Mouse (Mus musculus) thymus, adult 2 months (tissue): ENCODE results near the gene Deaf1. TPM values are rescaled to one million over a fixed set of nuclear protein-coding genes. Genes with fewer than 3 reads are reported as not detected.

Experiments
- DNase-seq: peaks from one replicate; pipeline ENCODE4 v3.0.0; 2021
- H3K27ac ChIP-seq: fragments of 200-500 bp; 2 replicates; pipeline ENCODE4 v1.5.1; 2012; ENCODE audit warnings: low read length, control low read depth; ENCODE audit not compliant: control insufficient read depth, insufficient read depth
- H3K27me3 ChIP-seq: fragments of 200-500 bp; 2 replicates; pipeline ENCODE4 v1.6.1; 2012; ENCODE audit warnings: mild to moderate bottlenecking, low read length, moderate library complexity, mixed read lengths; ENCODE audit not compliant: control insufficient read depth, insufficient read depth
- H3K36me3 ChIP-seq: fragments of 200-500 bp; 2 replicates; pipeline ENCODE4 v1.6.1; 2012; ENCODE audit warnings: mild to moderate bottlenecking, low read length, moderate library complexity; ENCODE audit not compliant: control insufficient read depth, insufficient read depth
- H3K4me1 ChIP-seq: fragments of 200-500 bp; replicated peaks from 2 replicates; pipeline ENCODE4 v1.6.1; 2012; ENCODE audit warnings: low read length; ENCODE audit not compliant: control insufficient read depth, insufficient read depth
- H3K4me3 ChIP-seq: fragments of 200-500 bp; 2 replicates; pipeline ENCODE4 v1.5.1; 2012; ENCODE audit warnings: mild to moderate bottlenecking, low read length, control low read depth, moderate library complexity; ENCODE audit not compliant: control insufficient read depth, insufficient read depth
- CTCF ChIP-seq: fragments of 200-500 bp; IDR thresholded peaks from 2 replicates; pipeline ENCODE4 v1.5.1; 2012; ENCODE audit warnings: mild to moderate bottlenecking, control low read depth, low read length, moderate library complexity, borderline replicate concordance; ENCODE audit not compliant: control insufficient read depth, poor library complexity, insufficient read depth; ENCODE audit errors: extremely low read depth
- POLR2A ChIP-seq: fragments of 200-500 bp; IDR thresholded peaks from 2 replicates; pipeline ENCODE4 v1.6.1; 2012; ENCODE audit warnings: mild to moderate bottlenecking, low read length, control low read depth, moderate library complexity; ENCODE audit not compliant: control insufficient read depth, poor library complexity, insufficient read depth; ENCODE audit errors: extremely low read depth
- WGBS: fragments of 180-500 bp; shearing (Covaris S2); methylation state at CpG from one replicate; pipeline ENCODE4 v1.1.7; 2018; 5-methylcytosine and 5-hydroxymethylcytosine counted together
- polyA plus RNA-seq: library from polyadenylated mRNA; depleted of rRNA; stranded (reverse); fragments of >200 nt; gene quantifications from 2 replicates; pipeline ENCODE4 v1.2.3, GENCODE M21; 2012

The Deaf1 gene
- polyA plus RNA-seq, 1 experiment = 34.9 TPM

GRCm38 (mm10) chr7:141340476-141340875 is 13.0 kb upstream of the Deaf1 start:
- no peaks in the 10 kb centered on the region for H3K36me3 ChIP-seq
- 95% methylated on average over 6 of the region's 6 CpGs for WGBS
- no peak overlapping the region for H3K4me3 ChIP-seq
- no peak for DNase-seq
- TF ChIP-seq CTCF (no peak), POLR2A (no peak)
- H3K27ac ChIP-seq = no peak overlapping the region
- H3K27me3 ChIP-seq = no peaks in the 10 kb centered on the region
- H3K4me1 ChIP-seq = peaks cover 16% of the 10 kb centered on the region

- H3K4me3 ChIP-seq = no peak overlapping the region
- H3K27ac ChIP-seq = no peak overlapping the region
- no peaks in the 10 kb centered on the region for H3K36me3 ChIP-seq
- H3K4me1 ChIP-seq = peaks cover 16% of the 10 kb centered on the region
- 94% methylated on average over 7 of the region's 7 CpGs for WGBS
- TF ChIP-seq POLR2A (no peak), CTCF (no peak)
- DNase-seq = no peak
- no peaks in the 10 kb centered on the region for H3K27me3 ChIP-seq
Measured at GRCm38 (mm10) chr7:141340023-141340422, 12.5 kb upstream of the Deaf1 start.

GRCm38 (mm10) chr7:141339215-141339920 is 11.9 kb upstream of the Deaf1 start:
- no peak overlapping the region for H3K27ac ChIP-seq
- DNase-seq = no peak
- H3K4me1 ChIP-seq = peaks cover 16% of the 10 kb centered on the region
- peak overlapping the region; percentile 25; the same call in 1 of the 2 replicates for H3K4me3 ChIP-seq
- no peaks in the 10 kb centered on the region for H3K36me3 ChIP-seq
- TF ChIP-seq POLR2A = no peak
- TF ChIP-seq CTCF = no peak
- WGBS = 91% methylated on average over 20 of the region's 20 CpGs
- H3K27me3 ChIP-seq = no peaks in the 10 kb centered on the region

GRCm38 (mm10) chr7:141338576-141339131 is 11.2 kb upstream of the Deaf1 start, which contains the start of gene Eps8l2:
Eps8l2 (plus strand) TSS chr7:141338880.
- Histone ChIP-seq H3K27ac (no peak within 1 kb of the TSS), H3K36me3 (no peaks in the 10 kb centered on the region), H3K4me3 (peak within 1 kb of the TSS; percentile 25; the same call in 1 of the 2 replicates), H3K4me1 (peaks cover 16% of the 10 kb centered on the region), H3K27me3 (no peaks in the 10 kb centered on the region)
- DNase-seq = peak; percentile 21
- WGBS = 12% methylated on average over 23 of the region's 23 CpGs
- no peak for TF ChIP-seq POLR2A
- TF ChIP-seq CTCF = no peak

GRCm38 (mm10) chr7:141337716-141338416 is 10.4 kb upstream of the Deaf1 start:
- H3K27me3 ChIP-seq = no peaks in the 10 kb centered on the region
- H3K27ac ChIP-seq = no peak overlapping the region
- WGBS = 67% methylated on average over 3 of the region's 3 CpGs
- no peak overlapping the region for H3K4me3 ChIP-seq
- DNase-seq = no peak
- H3K4me1 ChIP-seq = peaks cover 16% of the 10 kb centered on the region
- peaks cover 5% of the 10 kb centered on the region for H3K36me3 ChIP-seq
- no peak for TF ChIP-seq CTCF
- no peak for TF ChIP-seq POLR2A

- Histone ChIP-seq H3K36me3 (peaks cover 7% of the 10 kb centered on the region), H3K4me1 (peaks cover 16% of the 10 kb centered on the region), H3K27ac (no peak overlapping the region), H3K27me3 (no peaks in the 10 kb centered on the region), H3K4me3 (no peak overlapping the region)
- no peak for DNase-seq
- WGBS = 94% methylated on average over 3 of the region's 3 CpGs
- no peak for TF ChIP-seq CTCF
- no peak for TF ChIP-seq POLR2A
Measured at GRCm38 (mm10) chr7:141336296-141336695, 8.8 kb upstream of the Deaf1 start.

GRCm38 (mm10) chr7:141335682-141336081 is 8.2 kb upstream of the Deaf1 start:
- Histone ChIP-seq H3K4me3 (no peak overlapping the region), H3K27me3 (no peaks in the 10 kb centered on the region), H3K27ac (no peak overlapping the region), H3K4me1 (peaks cover 16% of the 10 kb centered on the region), H3K36me3 (peaks cover 7% of the 10 kb centered on the region)
- WGBS = 96% methylated on average over 4 of the region's 4 CpGs
- no peak for DNase-seq
- no peak for TF ChIP-seq POLR2A
